Mouse (Mus musculus) left cerebral cortex, adult 9 months (tissue): ENCODE measurements at regions not wholly inside any gene's neighbourhood (a gene's known extent, or its start where the extent isn't known, plus 50 kb on each side); places are given as distances from the start of the nearest gene placed in this dataset.
"Not testable (repeated sequence)": the region's sequence is repeated elsewhere in the genome, so short reads cannot be mapped to it uniquely, and the experiment has no call there.

Source experiments
- DNase-seq, 2 experiments: peaks; one replicate each; pipeline ENCODE4 v3.0.0; 2022; ENCODE audit warnings: low spot score in 2 of 2

GRCm38 (mm10) chr13:61805300-61805699 is 235.4 kb upstream of the Cts3 start:
- not testable (repeated sequence) for DNase-seq

DNA sequence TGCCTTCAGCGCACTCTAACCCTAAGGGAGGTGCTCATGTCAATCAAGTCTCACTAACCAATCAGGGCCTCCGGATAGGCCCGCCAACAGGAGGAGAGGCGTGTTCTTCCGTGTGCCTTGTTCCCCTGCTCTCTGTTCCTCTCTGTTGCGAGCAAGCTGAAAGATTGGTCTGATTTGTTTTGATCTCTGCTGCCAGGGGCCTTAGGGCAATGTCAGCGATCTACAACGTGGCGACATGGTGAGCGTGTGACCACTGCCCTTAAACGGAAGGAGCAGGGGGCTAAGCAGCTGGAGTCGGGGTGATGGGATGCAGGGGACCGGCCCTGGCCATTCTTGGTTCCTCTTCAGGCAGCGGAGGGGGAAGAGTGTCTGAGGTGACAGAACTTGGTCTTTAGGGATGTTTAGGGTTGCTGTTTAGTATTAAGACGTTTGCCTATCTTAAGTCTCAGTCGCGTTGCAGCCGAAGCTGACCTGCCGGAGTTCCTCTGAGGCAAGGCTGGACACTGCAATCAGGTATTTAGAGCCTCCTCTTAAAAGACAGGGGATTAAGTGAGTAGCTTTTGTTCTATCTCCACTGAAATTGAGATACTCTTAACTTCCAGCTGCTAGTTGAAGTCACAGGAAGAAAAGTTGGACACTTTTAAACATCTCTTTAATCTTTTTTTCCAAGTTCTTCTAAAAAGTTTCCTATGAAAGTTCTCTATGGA is 234.4 kb upstream of the Cts3 start:
- peak in 1 of 2 experiments; percentile 2 for DNase-seq

GRCm38 (mm10) chr13:61803763-61804162 is 233.8 kb upstream of the Cts3 start:
- not testable (repeated sequence) for DNase-seq

GRCm38 (mm10) chr13:61763457-61763856 is 193.5 kb upstream of the Cts3 start:
- not testable (repeated sequence) for DNase-seq
